10 mouse cellular contexts compared by ENCODE assay signal in the genomic region with DNA sequence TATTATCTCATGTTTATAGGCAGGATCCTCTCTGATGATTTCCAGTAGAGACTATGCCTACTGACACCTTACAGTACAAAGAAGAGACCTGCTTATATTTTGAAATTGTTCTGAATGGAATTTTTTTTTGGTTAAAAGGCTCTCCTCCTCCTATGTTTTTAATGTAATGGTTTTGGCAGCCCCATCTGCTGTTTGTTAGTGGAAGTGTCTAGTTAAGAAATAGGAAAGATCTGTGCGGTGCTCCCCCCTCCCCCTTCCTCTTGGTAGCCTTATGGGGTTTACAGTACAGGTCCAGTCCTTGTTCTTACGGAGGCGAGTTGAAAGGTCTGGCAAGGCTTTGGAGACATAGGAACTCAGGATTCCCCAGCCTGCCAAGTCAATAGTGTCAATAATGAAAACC.
DNase-seq lines count a peak whose midpoint lies in the region; ATAC-seq and TF ChIP-seq lines count a peak whose summit lies in the region.
"Had no signal": no experiment of that assay in that cellular context is flagged by ENCODE, and none has a peak within 500 bp of the region (broad histone marks: within the 10 kb centered on the region; RNA-seq: fewer than 3 reads in every experiment).

No protein-coding gene starts in this region.

- H3K4me3 ChIP-seq in hindbrain, embryonic 13.5 days = no peak overlapping the region
- H3K4me3 ChIP-seq in hindbrain, embryonic 14.5 days (replicated peaks; ENCODE audit: low read length) = no peak overlapping the region
- H3K4me3 ChIP-seq in lung, embryonic 14.5 days (ENCODE audit: low read depth, low read length) = no peak overlapping the region
- H3K4me3 ChIP-seq in embryonic facial prominence, embryonic 10.5 days = no peak overlapping the region

- H3K9me3 ChIP-seq in hindbrain, embryonic 13.5 days = no peaks in the 10 kb centered on the region
- H3K9me3 ChIP-seq in hindbrain, embryonic 14.5 days (ENCODE audit: control insufficient read depth, low read length) = no peaks in the 10 kb centered on the region
- H3K9me3 ChIP-seq in lung, embryonic 14.5 days (ENCODE audit: low read depth, low read length) = no peaks in the 10 kb centered on the region
- H3K9me3 ChIP-seq in embryonic facial prominence, embryonic 10.5 days = no peaks in the 10 kb centered on the region

- no peak overlapping the region for H3K9ac ChIP-seq in hindbrain, embryonic 13.5 days
- no peak overlapping the region for H3K9ac ChIP-seq in hindbrain, embryonic 14.5 days
- H3K9ac ChIP-seq in lung, embryonic 14.5 days = no peak overlapping the region

- ATAC-seq in hindbrain, embryonic 13.5 days (ENCODE audit: low FRiP score) = no peak
- ATAC-seq in hindbrain, embryonic 14.5 days (ENCODE audit: low FRiP score) = no peak
- no peak for ATAC-seq in lung, embryonic 14.5 days (ENCODE audit: insufficient read depth)
- ATAC-seq: Patski had no signal

- H3K27me3 ChIP-seq in hindbrain, embryonic 13.5 days = 0 out of 2 replicates have a peak, but pooled peaks cover 3% of the 10 kb centered on the region
- no peaks in the 10 kb centered on the region for H3K27me3 ChIP-seq in hindbrain, embryonic 14.5 days (ENCODE audit: control insufficient read depth, insufficient read depth, low read length)
- no peaks in the 10 kb centered on the region for H3K27me3 ChIP-seq in lung, embryonic 14.5 days (ENCODE audit: insufficient read depth, low read length)
- peaks cover 21% of the 10 kb centered on the region for H3K27me3 ChIP-seq in embryonic facial prominence, embryonic 10.5 days (replicated peaks; ENCODE audit: low read depth, poor library complexity, severe bottlenecking)
- H3K27me3 ChIP-seq: Patski had no signal

- H3K4me2 ChIP-seq in hindbrain, embryonic 13.5 days = no peak overlapping the region
- no peak overlapping the region for H3K4me2 ChIP-seq in hindbrain, embryonic 14.5 days (replicated peaks)
- H3K4me2 ChIP-seq in lung, embryonic 14.5 days = no peak overlapping the region

- 65% methylated on average over 3 of the region's 3 CpGs for WGBS in hindbrain, embryonic 13.5 days
- 63% methylated on average over 3 of the region's 3 CpGs for WGBS in hindbrain, embryonic 14.5 days
- 54% methylated on average over 3 of the region's 3 CpGs for WGBS in lung, embryonic 14.5 days
- WGBS in embryonic facial prominence, embryonic 10.5 days = 61% methylated on average over 3 of the region's 3 CpGs

- peaks cover 51% of the 10 kb centered on the region for H3K4me1 ChIP-seq in hindbrain, embryonic 13.5 days (replicated peaks)
- peaks cover 33% of the 10 kb centered on the region for H3K4me1 ChIP-seq in hindbrain, embryonic 14.5 days (replicated peaks; ENCODE audit: control insufficient read depth, insufficient read depth, low read length)
- peaks cover 22% of the 10 kb centered on the region for H3K4me1 ChIP-seq in lung, embryonic 14.5 days (ENCODE audit: insufficient read depth)
- H3K4me1 ChIP-seq in embryonic facial prominence, embryonic 10.5 days = peaks cover 56% of the 10 kb centered on the region

- H3K36me3 ChIP-seq in hindbrain, embryonic 13.5 days = no peaks in the 10 kb centered on the region
- no peaks in the 10 kb centered on the region for H3K36me3 ChIP-seq in hindbrain, embryonic 14.5 days (replicated peaks; ENCODE audit: control insufficient read depth, insufficient read depth)
- no peaks in the 10 kb centered on the region for H3K36me3 ChIP-seq in lung, embryonic 14.5 days (ENCODE audit: insufficient read depth)
- H3K36me3 ChIP-seq in embryonic facial prominence, embryonic 10.5 days (replicated peaks) = no peaks in the 10 kb centered on the region

- H3K27ac ChIP-seq in hindbrain, embryonic 13.5 days = peak overlapping the region; percentile 48; the same call in 1 of the 2 replicates
- H3K27ac ChIP-seq in hindbrain, embryonic 14.5 days = no peak overlapping the region
- no peak overlapping the region for H3K27ac ChIP-seq in lung, embryonic 14.5 days (ENCODE audit: low read depth)
- H3K27ac ChIP-seq in embryonic facial prominence, embryonic 10.5 days (replicated peaks) = peak overlapping the region; percentile 35

- peak; percentile 30; the same call in 1 of the 2 replicates for TF ChIP-seq CTCF in lung, embryonic 14.5 days (IDR thresholded peaks at IDR 0.05; ENCODE audit: low read depth)
- TF ChIP-seq CTCF in brain, embryonic 14.5 days (IDR thresholded peaks at IDR 0.05; ENCODE audit: borderline replicate concordance, extremely low read depth, insufficient read depth, insufficient read length) = 0 out of 2 replicates have a peak, but pooled peaks have one; percentile 3

- no peak for TF ChIP-seq POLR2A in brain, embryonic 14.5 days (IDR thresholded peaks at IDR 0.05; ENCODE audit: borderline replicate concordance, extremely low read depth, insufficient read depth, insufficient read length, poor library complexity, severe bottlenecking)

- no peak for DNase-seq in hindbrain, embryonic 14.5 days (ENCODE audit: low spot score)
- DNase-seq in lung, embryonic 14.5 days = peak; percentile 62
- no peak for DNase-seq in lung, postnatal 36 days
- peak; percentile 51 for DNase-seq in brain, embryonic 14.5 days (ENCODE audit: low read depth)
- no peak for DNase-seq in embryonic facial prominence, embryonic 10.5 days (ENCODE audit: low spot score)
- no peak for DNase-seq in urinary bladder, postnatal 25 days (ENCODE audit: low spot score)
- DNase-seq: right cerebral cortex, postnatal 25 days; thymus, postnatal 25 days had no signal

Comparison
In these comparisons a context has a peak if more than half of its experiments do, and no peak if none do; other contexts are left out.
1. H3K27ac ChIP-seq: peak in hindbrain, embryonic 13.5 days (single experiment) and embryonic facial prominence, embryonic 10.5 days (single experiment); none in hindbrain, embryonic 14.5 days (single experiment) and lung, embryonic 14.5 days (single experiment).
2. DNase-seq: peak in lung, embryonic 14.5 days (single experiment) and brain, embryonic 14.5 days (single experiment); none in hindbrain, embryonic 14.5 days (single experiment), lung, postnatal 36 days (single experiment), embryonic facial prominence, embryonic 10.5 days (single experiment) and urinary bladder, postnatal 25 days (single experiment).